Mouse (Mus musculus): ENCODE measurements around the gene Lman2l. TPM values are rescaled to one million over a fixed set of nuclear protein-coding genes. Genes with fewer than 3 reads are reported as not detected.

The Lman2l gene
- polyA plus RNA-seq (2015; fragmentation: Illumina TruSeq; extraction: RNeasy Lipid Tissue Mini Kit (QIAGEN cat#74804); ENCODE audit: insufficient read depth, low replicate concordance), result 30.2 TPM

GRCm38 (mm10) chr1:36444471-36445464 lies at the start of gene Lman2l:
Gene Lman2l (minus strand): TSS chr1:36445271.

DNA sequence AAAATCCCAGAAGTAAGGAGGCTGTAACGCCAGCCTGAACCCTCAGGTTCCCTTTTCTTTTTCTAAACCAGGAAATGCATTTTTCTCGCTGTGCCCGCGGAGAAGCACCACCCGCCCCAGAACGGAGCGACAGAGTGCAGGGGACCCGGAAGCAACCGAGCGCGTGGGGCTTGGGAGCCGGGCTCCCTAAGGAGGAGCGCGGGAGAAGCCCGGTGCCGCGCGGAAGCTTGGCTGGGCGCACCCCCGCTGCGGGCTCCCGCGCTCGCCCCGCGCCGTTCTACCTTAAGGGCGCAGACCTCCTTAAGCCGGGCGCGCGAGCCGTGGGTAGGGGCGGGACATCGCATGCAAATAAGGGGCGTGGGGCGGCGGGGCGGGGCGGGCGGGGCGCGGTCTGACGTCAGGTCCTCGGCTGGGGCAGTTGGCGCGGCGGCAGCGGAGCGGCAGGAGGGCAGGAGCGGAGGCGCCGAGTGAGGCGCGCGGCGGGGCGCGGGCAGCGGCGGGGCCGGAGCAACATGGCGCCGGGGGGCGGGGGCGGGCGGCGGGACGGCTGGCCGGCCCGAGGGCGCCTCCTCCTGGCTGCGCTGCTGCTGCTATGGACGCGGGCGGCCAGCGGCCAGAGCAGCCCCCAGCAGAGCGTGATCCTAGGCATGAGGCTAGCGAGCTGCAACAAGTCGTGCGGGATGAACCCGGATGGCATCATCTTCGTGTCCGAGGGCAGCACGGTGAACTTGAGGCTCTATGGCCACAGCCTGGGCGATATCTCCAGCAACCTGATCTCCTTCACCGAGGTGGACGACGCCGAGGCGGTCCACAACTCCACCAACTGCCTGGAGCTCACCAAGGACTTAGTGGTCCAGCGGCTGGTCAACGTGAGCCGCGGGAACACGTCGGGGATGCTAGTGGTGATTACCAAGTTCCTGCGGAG lies 26.4 kb upstream of the Lman2l start, which contains the start of gene Cnnm4:
Gene Cnnm4, plus strand, starts transcription at position 440 of the 925 bp plus-strand sequence.

DNA sequence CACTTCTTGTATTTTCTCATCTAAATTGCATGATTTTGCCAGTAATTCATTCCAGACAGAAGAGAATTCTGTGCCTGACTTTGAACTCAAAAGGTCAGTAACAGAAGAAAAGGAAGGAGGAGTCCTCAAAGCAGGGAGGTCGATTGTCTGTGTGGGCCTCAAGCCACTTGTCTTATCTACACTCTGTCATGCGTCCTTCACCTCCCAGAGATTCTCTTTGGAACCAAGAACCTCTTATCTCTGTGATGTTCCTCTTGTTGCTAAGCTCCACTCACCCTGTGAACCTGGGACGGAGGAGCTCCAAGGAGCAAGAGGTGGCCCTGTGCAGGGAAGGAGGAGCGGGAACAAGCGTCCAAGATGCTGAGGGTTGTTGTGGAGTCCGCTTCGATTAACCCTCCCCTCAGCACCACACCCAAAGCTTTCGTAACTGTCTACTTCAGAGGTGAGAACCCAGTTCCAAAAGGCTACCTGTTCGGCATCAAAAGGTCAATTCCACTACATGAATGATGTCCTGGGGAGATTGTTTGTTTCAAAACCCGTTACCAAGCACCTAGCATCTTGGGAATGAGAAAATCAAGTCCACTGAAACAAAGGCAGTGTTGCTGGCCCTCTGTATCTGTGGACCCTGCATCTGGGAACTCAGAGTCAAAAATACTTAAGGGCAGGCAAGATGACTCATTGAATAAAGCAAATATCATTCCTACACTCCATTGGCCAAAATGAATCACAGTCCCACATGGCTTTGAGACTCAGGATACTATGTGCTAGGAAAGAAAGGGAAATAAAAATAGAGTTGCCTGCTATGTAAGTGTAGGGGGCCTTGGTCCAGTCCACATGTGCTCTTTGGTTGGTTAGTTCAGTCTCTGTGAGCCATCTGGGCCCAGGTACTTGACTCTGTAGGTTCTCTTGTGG lies 72.9 kb downstream of the Lman2l start, which contains the start of gene Fer1l5:
Gene Fer1l5, plus strand, starts transcription at position 358 of the 912 bp plus-strand sequence.

Other genes starting within 250 kb of the Lman2l start
- 62.9 TPM for gene Uggt1, start 200.6 kb downstream of the Lman2l start, polyA plus RNA-seq (2015; fragmentation: Illumina TruSeq; extraction: RNeasy Lipid Tissue Mini Kit (QIAGEN cat#74804); ENCODE audit: insufficient read depth, low replicate concordance)
- 166 TPM for gene Neurl3, start 170.6 kb downstream of the Lman2l start, polyA plus RNA-seq (2015; fragmentation: Illumina TruSeq; extraction: RNeasy Lipid Tissue Mini Kit (QIAGEN cat#74804); ENCODE audit: insufficient read depth, low replicate concordance)
- gene Arid5a, start 137.5 kb downstream of the Lman2l start, polyA plus RNA-seq (2015; fragmentation: Illumina TruSeq; extraction: RNeasy Lipid Tissue Mini Kit (QIAGEN cat#74804); ENCODE audit: insufficient read depth, low replicate concordance), result 18.2 TPM
- 39.1 TPM for gene Kansl3, start 76.1 kb downstream of the Lman2l start, polyA plus RNA-seq (2015; fragmentation: Illumina TruSeq; extraction: RNeasy Lipid Tissue Mini Kit (QIAGEN cat#74804); ENCODE audit: insufficient read depth, low replicate concordance)
- gene Fer1l5, start 73.0 kb downstream of the Lman2l start, polyA plus RNA-seq (2015; fragmentation: Illumina TruSeq; extraction: RNeasy Lipid Tissue Mini Kit (QIAGEN cat#74804); ENCODE audit: insufficient read depth, low replicate concordance), result not detected
- gene Cnnm4, start 26.3 kb upstream of the Lman2l start, polyA plus RNA-seq (2015; fragmentation: Illumina TruSeq; extraction: RNeasy Lipid Tissue Mini Kit (QIAGEN cat#74804); ENCODE audit: insufficient read depth, low replicate concordance), result 5.4 TPM
- 9.5 TPM for gene Cnnm3, start 66.6 kb upstream of the Lman2l start, polyA plus RNA-seq (2015; fragmentation: Illumina TruSeq; extraction: RNeasy Lipid Tissue Mini Kit (QIAGEN cat#74804); ENCODE audit: insufficient read depth, low replicate concordance)
- gene Ankrd23, start 91.6 kb upstream of the Lman2l start, polyA plus RNA-seq (2015; fragmentation: Illumina TruSeq; extraction: RNeasy Lipid Tissue Mini Kit (QIAGEN cat#74804); ENCODE audit: insufficient read depth, low replicate concordance), result 18.8 TPM
- gene Gm42417, start 94.2 kb upstream of the Lman2l start, polyA plus RNA-seq (2015; fragmentation: Illumina TruSeq; extraction: RNeasy Lipid Tissue Mini Kit (QIAGEN cat#74804); ENCODE audit: insufficient read depth, low replicate concordance), result 0.57 TPM
- 9.2 TPM for gene Ankrd39, start 102.2 kb upstream of the Lman2l start, polyA plus RNA-seq (2015; fragmentation: Illumina TruSeq; extraction: RNeasy Lipid Tissue Mini Kit (QIAGEN cat#74804); ENCODE audit: insufficient read depth, low replicate concordance)
- 7.5 TPM for gene Sema4c, start 113.1 kb upstream of the Lman2l start, polyA plus RNA-seq (2015; fragmentation: Illumina TruSeq; extraction: RNeasy Lipid Tissue Mini Kit (QIAGEN cat#74804); ENCODE audit: insufficient read depth, low replicate concordance)
- gene Fam178b, start 237.9 kb upstream of the Lman2l start, polyA plus RNA-seq (2015; fragmentation: Illumina TruSeq; extraction: RNeasy Lipid Tissue Mini Kit (QIAGEN cat#74804); ENCODE audit: insufficient read depth, low replicate concordance), result 0.30 TPM
- 227 TPM for gene Cox5b, start 246.2 kb upstream of the Lman2l start, polyA plus RNA-seq (2015; fragmentation: Illumina TruSeq; extraction: RNeasy Lipid Tissue Mini Kit (QIAGEN cat#74804); ENCODE audit: insufficient read depth, low replicate concordance)

Data from spleen, adult 10 weeks (tissue).